Mouse (Mus musculus) erythroblast, embryonic 14.5 days (primary cell): ENCODE results near the gene Irf1. TPM values are rescaled to one million over a fixed set of nuclear protein-coding genes. Genes with fewer than 3 reads are reported as not detected.
"Not testable (repeated sequence)": the region's sequence is repeated elsewhere in the genome, so short reads cannot be mapped to it uniquely, and the experiment has no call there.

ENCODE experiments used
- H3K27me3 ChIP-seq: 2 replicates; pipeline ENCODE4 v1.6.1; 2012; ENCODE audit warnings: inconsistent platforms; ENCODE audit not compliant: control insufficient read depth
- H3K36me3 ChIP-seq: 2 replicates; pipeline ENCODE4 v1.6.1; 2012; ENCODE audit warnings: mild to moderate bottlenecking, inconsistent platforms; ENCODE audit not compliant: control insufficient read depth
- H3K4me1 ChIP-seq: 2 replicates; pipeline ENCODE4 v1.6.1; 2012; ENCODE audit warnings: inconsistent platforms; ENCODE audit not compliant: control insufficient read depth
- H3K4me3 ChIP-seq: replicated peaks from 2 replicates; pipeline ENCODE3; 2012; ENCODE audit warnings: moderate library complexity, mild to moderate bottlenecking, inconsistent platforms
- H3K9me3 ChIP-seq: 2 replicates; pipeline ENCODE4 v1.6.1; 2012; ENCODE audit warnings: low read length, inconsistent platforms, mixed read lengths; ENCODE audit not compliant: control insufficient read depth
- GATA1 ChIP-seq: IDR thresholded peaks from 2 replicates; pipeline ENCODE4 v1.6.1; 2012; ENCODE audit warnings: low read length, inconsistent platforms, mixed read lengths
- TAL1 ChIP-seq: IDR thresholded peaks from 3 replicates; pipeline ENCODE4 v1.6.1; 2012; ENCODE audit warnings: low read length, inconsistent platforms, mixed read lengths
- polyA plus RNA-seq: library from polyadenylated mRNA; stranded (reverse); fragments of >175 nt; gene quantifications from 2 replicates; pipeline ENCODE4 v1.2.3, GENCODE M21; 2012

Gene Irf1
- polyA plus RNA-seq, 1 experiment = 0.01 TPM

- TF ChIP-seq GATA1 = no peak
- TF ChIP-seq TAL1 = no peak
- H3K36me3 ChIP-seq = no peaks in the 10 kb centered on the region
- no peaks in the 10 kb centered on the region for H3K9me3 ChIP-seq
- peaks cover 3% of the 10 kb centered on the region; the same call in 1 of the 2 replicates for H3K27me3 ChIP-seq
- no peak overlapping the region for H3K4me3 ChIP-seq
- H3K4me1 ChIP-seq = peaks cover 14% of the 10 kb centered on the region
Observed at GRCm38 (mm10) chr11:53737573-53737946, 32.3 kb upstream of the Irf1 start.

GRCm38 (mm10) chr11:53742353-53742752, 27.5 kb upstream of the Irf1 start:
- Histone ChIP-seq H3K4me1 (peaks cover 2% of the 10 kb centered on the region; the same call in 1 of the 2 replicates), H3K27me3 (peaks cover 3% of the 10 kb centered on the region; the same call in 1 of the 2 replicates)
- no peak for TF ChIP-seq TAL1
- no peak for TF ChIP-seq GATA1

DNA sequence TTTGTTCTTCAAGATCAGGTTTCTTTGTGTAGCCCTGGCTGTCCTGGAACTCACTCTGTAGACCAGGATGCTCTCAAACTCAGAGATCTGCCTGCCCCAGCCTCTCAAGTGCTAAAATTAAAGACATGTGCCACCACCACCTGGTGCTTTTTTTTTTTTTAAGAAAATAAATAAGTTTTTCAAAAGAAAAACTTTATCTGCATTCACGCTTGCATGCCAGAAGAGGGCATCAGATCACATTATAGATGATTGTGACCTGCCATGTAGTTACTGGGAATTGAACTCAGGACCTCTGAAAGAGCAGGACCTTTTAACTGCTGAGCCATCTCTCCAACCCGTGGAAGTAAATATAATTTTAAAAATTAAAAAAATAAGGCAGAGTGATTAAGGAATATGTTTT, 24.6 kb upstream of the Irf1 start:
- H3K9me3 ChIP-seq = no peaks in the 10 kb centered on the region
- no peaks in the 10 kb centered on the region for H3K4me1 ChIP-seq
- H3K4me3 ChIP-seq = no peak overlapping the region
- H3K27me3 ChIP-seq = peaks cover 3% of the 10 kb centered on the region; the same call in 1 of the 2 replicates
- no peaks in the 10 kb centered on the region for H3K36me3 ChIP-seq
- TF ChIP-seq TAL1 = no peak
- TF ChIP-seq GATA1 = no peak

More at GRCm38 (mm10) chr11:53742353-53742752, 27.5 kb upstream of the Irf1 start:
- Histone ChIP-seq H3K4me3 (no peak overlapping the region), H3K9me3 (no peaks in the 10 kb centered on the region), H3K36me3 (no peaks in the 10 kb centered on the region)

GRCm38 (mm10) chr11:53747985-53748384, 21.8 kb upstream of the Irf1 start:
- H3K36me3 ChIP-seq = no peaks in the 10 kb centered on the region
- no peaks in the 10 kb centered on the region for H3K4me1 ChIP-seq
- H3K9me3 ChIP-seq = no peaks in the 10 kb centered on the region
- TF ChIP-seq TAL1 = no peak
- no peak for TF ChIP-seq GATA1
- no peaks in the 10 kb centered on the region for H3K27me3 ChIP-seq
- H3K4me3 ChIP-seq = no peak overlapping the region

DNA sequence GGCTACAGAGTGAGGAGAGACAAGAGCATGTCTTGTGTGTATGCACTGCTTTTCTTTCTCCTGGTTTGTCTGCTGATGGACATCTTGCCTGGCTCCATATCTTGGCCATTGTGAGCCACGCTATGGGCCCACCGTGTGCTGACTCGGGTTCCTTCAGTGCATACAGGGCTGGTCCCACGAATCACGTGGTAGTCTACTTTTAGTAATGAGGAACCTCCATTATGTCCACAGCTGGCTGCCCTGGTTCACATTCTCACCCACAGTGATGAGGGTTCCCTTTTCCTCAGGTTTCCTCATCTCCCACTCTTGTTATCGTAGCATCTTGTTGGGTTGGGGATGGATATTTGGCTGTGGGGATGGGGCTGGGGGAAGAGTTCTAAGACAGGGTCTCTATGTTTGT, 21.2 kb upstream of the Irf1 start:
- TF ChIP-seq TAL1 (no peak), GATA1 (no peak)
- Histone ChIP-seq H3K36me3 (no peaks in the 10 kb centered on the region), H3K4me1 (no peaks in the 10 kb centered on the region), H3K9me3 (no peaks in the 10 kb centered on the region), H3K27me3 (no peaks in the 10 kb centered on the region), H3K4me3 (no peak overlapping the region)

DNA sequence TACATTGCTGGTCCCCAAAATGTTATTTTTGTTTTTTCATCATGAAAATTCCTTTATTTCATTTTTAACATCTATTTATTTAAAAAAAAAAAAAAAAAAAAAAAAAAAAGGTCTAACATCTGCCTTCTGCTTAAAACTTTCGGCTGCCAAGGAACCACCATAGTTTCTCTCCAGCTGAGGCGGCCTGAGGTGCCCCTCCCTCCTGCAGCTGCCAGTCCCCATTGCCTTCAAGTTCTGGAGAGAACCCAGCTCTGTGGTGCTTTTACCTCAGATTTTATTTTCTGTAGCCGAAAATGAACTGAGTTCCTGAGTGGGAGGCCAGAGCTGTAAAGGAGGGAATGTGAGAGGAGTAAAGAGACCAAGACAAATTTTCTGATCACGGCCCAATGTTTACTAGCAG, 20.5 kb upstream of the Irf1 start:
- no peaks in the 10 kb centered on the region for H3K27me3 ChIP-seq
- no peaks in the 10 kb centered on the region for H3K9me3 ChIP-seq
- TF ChIP-seq GATA1 (no peak), TAL1 (no peak)
- H3K4me3 ChIP-seq = no peak overlapping the region
- no peaks in the 10 kb centered on the region for H3K36me3 ChIP-seq
- no peaks in the 10 kb centered on the region for H3K4me1 ChIP-seq

- no peak overlapping the region for H3K4me3 ChIP-seq
- H3K4me1 ChIP-seq = no peaks in the 10 kb centered on the region
- H3K36me3 ChIP-seq = no peaks in the 10 kb centered on the region
- H3K9me3 ChIP-seq = no peaks in the 10 kb centered on the region
- H3K27me3 ChIP-seq = no peaks in the 10 kb centered on the region
- TF ChIP-seq GATA1 = no peak
- no peak for TF ChIP-seq TAL1
Observed at GRCm38 (mm10) chr11:53749716-53750352, 20.0 kb upstream of the Irf1 start.

- Histone ChIP-seq H3K4me1 (0 out of 2 replicates have a peak, but pooled peaks cover 2% of the 10 kb centered on the region), H3K4me3 (no peak overlapping the region), H3K27me3 (no peaks in the 10 kb centered on the region; the same call in 1 of the 2 replicates), H3K36me3 (no peaks in the 10 kb centered on the region), H3K9me3 (no peaks in the 10 kb centered on the region)
- TF ChIP-seq GATA1 = no peak
- no peak for TF ChIP-seq TAL1
Observed at GRCm38 (mm10) chr11:53755011-53755595, 14.7 kb upstream of the Irf1 start.

GRCm38 (mm10) chr11:53757612-53758011, 12.2 kb upstream of the Irf1 start:
- H3K36me3 ChIP-seq = no peaks in the 10 kb centered on the region
- H3K4me3 ChIP-seq = no peak overlapping the region
- peaks cover 14% of the 10 kb centered on the region for H3K27me3 ChIP-seq
- TF ChIP-seq TAL1 (no peak), GATA1 (no peak)
- H3K9me3 ChIP-seq = no peaks in the 10 kb centered on the region
- H3K4me1 ChIP-seq = peaks cover 6% of the 10 kb centered on the region

- H3K9me3 ChIP-seq, H3K4me3 ChIP-seq, H3K36me3 ChIP-seq, H3K4me1 ChIP-seq: not testable (repeated sequence)
- peaks cover 18% of the 10 kb centered on the region for H3K27me3 ChIP-seq
Observed at GRCm38 (mm10) chr11:53758033-53758432, 11.8 kb upstream of the Irf1 start.
